Mouse (Mus musculus) heart, postnatal 0 days (tissue): ENCODE data around the gene Klhl29.

ENCODE experiments used
- CTCF ChIP-seq: IDR thresholded peaks from 2 replicates; pipeline ENCODE4 v1.5.1; 2016; ENCODE audit warnings: antibody characterized with exemption, control low read depth, low read depth
- EP300 ChIP-seq: IDR thresholded peaks from 2 replicates; pipeline ENCODE4 v1.6.1; 2016; ENCODE audit warnings: antibody characterized with exemption, low read depth

DNA sequence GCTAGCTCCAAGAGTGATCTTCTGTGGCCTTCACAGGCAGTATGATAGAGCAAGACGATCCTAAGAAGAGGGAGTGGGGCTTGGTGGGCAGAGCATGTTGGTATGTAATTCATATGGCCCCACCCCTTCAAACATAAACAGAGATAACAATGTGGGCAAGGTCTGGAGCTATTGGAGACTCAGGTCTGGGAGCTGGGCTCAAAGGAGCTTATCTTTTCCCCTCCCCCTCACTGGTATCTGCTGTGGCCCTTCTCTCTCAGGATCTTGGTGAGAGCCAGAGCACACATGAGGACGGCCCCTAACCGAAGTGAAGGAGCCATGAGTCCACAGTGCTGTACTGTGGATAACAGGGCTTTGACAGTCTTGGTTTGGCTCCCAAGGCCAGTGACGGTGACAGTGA is 108.7 kb downstream of the Klhl29 start:
- TF ChIP-seq EP300 (no peak), CTCF (no peak)
